Mouse (Mus musculus) retina, embryonic 14.5 days (tissue): ENCODE measurements around the gene Pcbp1.
"Not testable (repeated sequence)": the region's sequence is repeated elsewhere in the genome, so short reads cannot be mapped to it uniquely, and the experiment has no call there.

ENCODE experiments used
- DNase-seq: peaks from one replicate; pipeline ENCODE4 v3.0.0-alpha.2; 2015; ENCODE audit warnings: low spot score

Pcbp1 gene

DNA sequence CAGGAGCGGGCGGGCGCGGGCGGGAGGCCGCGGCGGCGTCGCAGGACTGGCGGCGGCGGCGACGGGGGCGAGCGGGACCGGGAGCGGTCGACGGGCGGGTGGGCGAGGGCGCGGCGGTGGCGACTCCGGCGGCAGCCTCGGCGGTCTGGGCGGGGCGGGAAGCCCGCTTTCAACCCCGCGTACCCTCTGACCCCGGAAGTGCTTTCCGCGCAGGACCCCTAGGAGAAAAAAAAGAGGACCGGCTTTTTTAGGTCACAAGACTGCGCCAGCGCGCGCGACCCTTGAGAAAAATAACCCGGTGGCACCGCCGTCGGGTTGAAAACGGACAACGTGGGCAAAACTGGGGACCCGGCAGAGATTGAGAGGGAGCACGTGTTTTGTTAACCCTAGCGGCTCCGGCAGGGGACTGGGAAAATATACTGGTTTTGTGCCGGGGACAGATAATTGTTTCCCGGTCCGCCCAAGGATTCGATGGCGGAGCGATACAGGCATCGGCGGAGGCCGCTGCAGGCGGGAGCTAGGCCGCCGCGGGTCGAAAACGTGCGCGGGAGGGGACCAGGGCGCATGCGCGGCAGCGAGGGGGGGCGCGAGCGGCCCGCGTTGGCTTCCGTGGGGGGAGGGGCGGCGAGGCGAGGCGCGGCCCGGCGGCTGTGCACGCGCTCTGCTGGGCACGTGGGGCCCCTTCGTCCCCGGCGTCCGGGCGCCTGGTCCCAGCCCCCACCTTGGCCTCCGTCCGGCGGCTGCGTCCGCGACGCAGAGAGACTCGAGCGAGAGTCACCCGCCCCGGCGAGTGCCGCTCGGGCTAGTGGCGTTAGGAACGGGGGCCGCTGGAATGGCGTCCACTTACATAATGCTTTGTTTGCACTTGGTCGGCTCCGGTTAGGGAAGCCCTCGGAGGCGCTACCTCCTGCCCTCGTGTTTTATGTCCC lies at the start of gene Pcbp1:
Gene Pcbp1 (minus strand): TSS at position 290 of the 929 bp plus-strand sequence.
- peak; percentile 95 for DNase-seq

DNA sequence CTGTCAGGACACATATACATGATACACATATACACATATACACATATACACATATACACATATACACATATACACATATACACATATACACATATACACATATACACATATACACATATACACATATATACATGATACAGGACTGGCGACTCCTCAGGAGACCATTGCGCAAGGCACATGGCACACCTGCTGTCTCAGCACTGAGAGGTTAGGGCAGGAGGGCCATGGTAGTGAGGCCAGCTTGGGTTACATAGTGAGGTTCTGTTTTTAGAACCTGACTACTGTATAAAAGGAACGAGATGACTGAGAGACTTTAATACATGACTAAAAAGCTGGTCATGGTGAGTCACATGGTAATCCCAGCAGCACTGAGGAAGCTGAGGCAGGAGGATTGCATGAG lies 48.4 kb upstream of the Pcbp1 start:
- DNase-seq: no peak

DNA sequence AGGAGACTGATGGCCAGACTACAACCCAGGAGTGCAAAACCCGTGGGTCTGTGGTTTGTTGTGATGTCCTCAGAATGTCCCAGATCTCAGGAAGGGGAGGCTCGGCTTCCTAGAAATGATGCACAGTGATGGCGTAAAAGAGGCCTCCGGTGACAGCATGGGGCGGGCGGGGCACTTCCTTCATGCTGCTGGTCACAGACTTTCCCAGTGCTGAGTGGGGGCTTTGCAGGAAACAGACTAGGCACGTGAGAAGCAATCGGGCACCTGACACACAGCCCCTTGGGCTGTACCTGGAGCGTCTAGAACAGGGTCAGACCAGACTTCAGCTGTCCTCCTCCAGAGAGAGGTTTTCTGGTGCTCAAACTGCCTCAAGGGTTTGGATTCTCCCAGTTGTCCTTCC lies 44.7 kb upstream of the Pcbp1 start:
- DNase-seq: no peak

DNA sequence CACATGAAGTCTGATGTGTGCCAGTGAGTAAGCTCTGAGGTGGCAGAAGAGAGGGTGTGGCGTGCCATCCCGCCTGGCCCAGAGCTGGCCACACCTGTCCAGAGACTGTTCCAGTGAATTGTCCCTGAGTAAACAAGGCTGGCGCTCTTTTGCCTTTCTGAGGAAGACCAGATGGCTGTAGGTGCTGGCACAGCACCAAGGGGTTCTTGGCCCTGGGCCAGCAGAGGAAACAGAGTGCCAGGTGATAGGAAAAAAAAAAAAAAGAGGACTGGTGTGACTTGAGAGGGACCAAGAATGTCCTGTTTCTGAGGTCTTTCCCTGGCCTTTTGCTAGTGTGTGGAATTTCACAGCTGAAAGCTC lies 43.3 kb upstream of the Pcbp1 start:
- no peak for DNase-seq

DNA sequence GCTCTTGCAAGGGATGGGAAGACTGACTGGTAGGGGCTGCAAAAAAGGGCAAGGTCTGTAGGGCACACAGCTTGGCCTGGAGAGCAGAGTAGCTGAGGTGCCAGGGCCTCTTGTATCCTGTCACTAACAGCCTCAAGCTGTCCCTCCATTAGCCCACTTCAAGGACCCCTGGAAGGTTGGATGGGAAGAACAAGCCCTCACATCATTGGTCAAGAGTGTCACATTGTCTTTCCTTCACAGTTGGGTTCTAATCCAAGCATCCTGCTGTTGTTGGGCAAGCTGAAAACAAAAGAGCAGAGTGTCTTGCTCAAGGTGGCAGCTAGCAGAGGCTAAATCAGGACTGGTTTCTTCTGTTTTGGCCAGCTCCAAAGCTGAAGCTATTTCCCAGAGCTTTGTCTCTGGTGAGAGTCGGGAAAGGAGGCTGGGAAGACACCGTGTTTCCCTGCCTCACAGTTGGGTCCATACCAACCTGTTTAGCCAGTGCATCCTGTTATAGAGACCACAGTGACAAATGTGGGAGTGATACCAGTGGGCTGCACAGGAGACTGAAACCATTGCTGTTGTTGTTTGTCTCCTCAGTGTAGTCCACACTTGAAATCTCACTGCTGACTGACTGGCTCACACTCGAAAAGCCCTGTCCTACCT lies 42.8 kb upstream of the Pcbp1 start:
- DNase-seq: no peak

DNA sequence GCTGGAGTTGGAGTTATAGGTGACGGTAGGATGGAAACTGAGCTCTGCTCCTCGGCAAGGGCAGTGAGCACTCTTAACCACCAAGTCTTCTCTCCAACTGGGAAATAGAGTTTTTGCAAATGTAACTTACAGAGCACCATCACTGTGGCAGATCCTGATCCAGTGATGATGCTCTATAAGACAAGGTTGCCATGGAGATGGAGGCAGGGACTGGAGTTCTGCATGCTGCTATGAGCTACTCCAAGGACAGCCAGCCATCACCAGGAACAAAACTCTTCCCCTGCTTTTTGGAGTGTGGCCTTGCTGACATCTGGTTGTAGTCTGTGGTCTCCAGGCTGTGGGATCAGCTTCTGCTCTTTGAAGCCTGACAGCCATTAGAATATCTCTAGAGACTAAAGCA lies 39.7 kb upstream of the Pcbp1 start:
- DNase-seq: no peak

DNA sequence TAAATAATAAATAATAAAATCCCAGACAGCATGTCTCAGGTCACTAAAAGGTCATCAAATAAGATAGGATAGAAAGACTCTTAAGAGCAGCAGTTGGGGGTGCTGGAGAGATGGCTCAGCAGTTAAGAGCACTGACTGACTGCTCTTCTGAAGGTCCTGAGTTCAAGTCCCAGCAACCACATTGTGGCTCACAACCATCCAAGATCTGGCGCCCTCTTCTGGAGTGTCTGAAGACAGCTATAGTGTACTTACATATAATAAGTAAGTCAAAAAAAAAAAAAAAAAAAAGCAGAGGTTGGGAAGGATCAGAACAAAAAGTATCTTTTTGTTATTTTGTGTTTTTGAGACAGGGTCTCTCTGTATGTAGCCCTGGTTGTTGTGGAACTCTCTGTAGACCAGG lies 31.1 kb upstream of the Pcbp1 start:
- DNase-seq: not testable (repeated sequence)

DNA sequence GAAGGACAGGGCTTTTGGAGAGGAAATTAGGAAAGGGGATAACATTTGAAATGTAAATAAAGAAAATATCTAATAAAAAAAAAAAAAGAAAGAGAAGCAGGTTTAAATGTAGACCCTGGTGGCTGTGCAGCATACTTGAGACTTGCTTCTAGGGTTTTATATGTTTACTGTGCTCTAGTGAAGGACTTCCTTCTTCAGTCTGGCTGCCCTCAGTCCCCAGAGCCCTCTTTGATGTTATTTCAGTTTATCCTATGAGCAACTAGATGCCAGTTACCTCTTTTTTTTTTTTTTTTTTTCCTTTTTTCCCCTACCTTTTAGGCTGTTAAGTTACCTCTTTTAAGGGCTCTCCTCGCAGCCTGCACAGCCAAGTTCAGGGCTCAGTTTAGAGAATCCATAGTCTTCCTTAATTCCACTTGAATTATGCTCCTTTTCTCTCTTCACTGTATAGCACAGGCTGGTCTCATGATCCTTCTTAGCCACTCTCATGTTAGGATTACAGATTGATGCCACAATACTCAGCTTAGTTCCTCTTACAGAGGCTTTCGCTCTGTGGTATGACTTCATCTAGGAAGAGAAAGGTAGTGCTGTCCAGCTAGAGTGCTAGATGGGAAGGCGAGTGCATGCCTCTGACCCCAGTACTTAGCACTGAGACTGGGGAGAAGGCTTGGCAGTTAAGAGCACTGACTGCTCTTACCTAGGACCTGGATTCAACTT lies 30.4 kb upstream of the Pcbp1 start:
- DNase-seq: no peak

DNA sequence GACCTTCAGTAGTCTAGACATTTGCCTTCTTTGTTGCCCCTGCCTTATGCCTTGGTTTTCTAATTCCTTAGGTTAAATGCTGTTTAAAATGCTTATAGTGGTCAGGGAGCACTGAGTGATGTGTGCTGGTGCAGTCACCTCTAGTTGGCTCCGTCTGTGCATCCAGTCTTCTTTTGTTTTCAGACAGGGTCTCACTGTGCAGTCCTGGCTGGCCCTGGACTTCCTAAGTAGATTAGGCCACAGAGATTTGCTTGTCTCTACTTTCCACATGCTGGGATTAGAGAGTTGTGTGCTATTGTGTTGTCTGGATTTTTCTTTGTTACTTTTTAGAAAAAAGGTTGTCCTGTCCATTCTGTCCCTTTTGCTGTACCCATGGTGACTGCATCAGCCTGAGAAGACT lies 24.5 kb upstream of the Pcbp1 start:
- no peak for DNase-seq

DNA sequence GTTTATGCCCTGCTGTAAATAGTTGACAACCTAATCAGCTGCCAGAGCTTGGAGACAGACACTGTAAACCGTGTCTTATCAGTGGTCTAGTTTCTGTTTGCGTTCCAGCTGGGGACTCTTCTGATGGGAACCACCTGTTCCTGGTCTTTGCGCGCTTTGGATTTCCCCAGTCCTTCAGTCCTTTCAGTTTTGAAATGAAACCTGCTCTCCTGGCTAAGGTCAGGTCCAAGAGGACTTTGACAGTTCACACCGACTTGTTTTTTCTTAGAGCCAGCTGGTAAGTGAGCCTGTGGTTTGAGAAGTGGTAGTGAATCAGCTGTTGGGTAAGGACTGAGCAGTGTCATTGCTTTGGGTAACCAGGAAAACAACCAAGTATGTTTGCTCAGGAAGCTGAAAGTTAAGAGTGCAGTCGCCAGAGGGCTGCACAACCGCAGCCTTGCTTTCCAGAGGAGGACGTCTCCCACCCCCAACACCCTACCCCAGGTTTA lies 21.8 kb upstream of the Pcbp1 start:
- no peak for DNase-seq

DNA sequence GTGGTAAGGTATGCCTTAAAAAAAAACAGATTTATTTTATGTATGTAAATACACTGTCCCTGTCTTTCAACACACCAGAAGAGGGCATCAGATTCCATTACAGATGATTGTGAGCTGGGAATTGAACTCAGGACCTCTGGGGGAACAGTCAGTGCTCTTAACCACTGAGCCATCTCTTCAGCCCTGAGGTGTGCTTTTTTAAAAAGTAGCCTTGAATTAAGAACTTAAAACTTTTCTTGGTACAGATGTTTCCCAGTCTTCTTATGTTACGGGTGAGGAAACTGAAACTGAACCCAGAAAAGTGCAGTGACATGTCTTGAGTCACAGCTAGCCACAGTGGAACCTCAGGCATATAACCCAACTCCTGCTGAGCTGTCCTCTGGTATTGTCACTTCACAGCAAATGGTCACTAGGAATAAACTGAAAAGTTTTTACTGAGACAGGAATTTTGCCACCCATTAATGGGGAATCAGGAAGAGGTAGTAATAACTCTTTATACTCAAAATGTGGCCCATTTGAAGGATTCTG lies 21.2 kb upstream of the Pcbp1 start:
- no peak for DNase-seq

DNA sequence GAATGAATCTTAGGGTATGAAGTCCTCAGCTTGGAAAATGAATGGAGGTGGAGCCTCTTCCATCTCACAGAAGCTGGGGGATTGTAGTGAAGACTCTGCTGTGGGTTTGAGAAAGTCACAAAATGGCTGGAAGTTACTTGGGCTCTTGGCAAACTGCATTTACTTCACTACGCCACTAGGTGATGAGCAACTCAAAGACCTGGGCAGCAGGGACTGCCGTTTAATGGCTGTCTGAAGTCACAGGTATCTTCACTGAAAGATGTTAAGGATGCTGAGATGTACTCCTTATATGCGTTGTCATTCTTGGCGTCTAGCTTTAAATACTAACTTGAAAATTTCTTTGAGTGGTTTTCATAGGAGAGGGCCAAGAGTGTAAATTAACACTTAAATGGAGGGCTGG lies 19.1 kb upstream of the Pcbp1 start:
- DNase-seq: peak; percentile 67

DNA sequence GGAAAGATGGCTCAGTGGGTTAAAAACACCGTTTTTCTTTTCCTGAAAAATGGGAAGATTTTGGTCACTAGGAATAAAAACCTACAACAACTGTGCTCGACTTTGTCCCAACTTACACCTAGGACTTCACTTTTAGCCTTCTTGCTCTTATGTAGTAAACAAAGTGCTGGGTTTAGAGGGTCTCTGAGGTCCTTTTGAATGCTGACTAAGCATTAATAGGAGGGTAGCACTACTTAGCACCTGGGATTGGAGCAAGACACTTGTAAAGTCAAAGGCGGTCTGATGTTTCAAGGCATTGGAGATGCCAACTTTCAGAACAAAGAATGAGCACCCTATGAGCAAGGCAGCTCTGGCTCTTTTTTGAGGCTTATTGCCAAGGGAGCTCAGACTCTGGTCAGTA lies 17.7 kb upstream of the Pcbp1 start:
- DNase-seq: no peak

DNA sequence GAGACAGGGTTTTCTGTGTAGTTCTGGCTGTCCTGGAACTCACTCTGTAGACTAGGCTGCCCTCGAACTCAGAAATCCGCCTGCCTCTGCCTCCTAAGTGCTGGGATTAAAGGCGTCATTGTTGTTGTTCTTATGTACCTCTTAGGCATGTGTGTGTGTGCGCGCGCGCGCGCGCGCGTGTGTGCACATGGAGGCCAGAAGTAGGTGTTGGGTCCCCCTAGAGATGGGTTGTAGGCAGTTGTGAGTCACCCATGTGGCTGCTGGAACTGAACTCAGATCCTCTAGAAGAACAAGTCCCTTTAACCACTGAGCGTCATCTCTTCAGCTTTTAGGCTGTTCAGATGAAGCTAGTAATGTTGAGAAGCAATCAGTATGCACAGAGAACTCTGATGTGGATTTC lies 16.9 kb upstream of the Pcbp1 start:
- DNase-seq: no peak

DNA sequence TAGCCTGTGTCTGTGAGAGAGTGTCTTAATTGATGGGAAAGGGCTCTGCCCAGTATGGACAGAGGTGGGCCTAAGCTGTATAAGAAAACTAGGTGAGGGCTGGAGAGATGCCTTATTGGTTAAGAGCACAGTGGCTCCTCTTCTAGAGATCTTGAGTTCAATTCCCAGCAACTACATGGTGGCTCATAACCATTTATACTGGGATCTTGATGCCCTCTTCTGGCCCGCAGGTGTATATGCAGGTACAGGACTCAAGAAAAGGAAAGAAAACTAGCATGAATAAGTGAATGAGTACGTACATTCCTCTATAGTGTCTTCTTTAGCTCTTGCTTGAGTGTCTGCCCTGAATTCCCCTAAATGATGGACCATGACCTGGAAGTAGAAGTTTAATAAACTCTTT lies 15.5 kb upstream of the Pcbp1 start:
- peak; percentile 28 for DNase-seq

DNA sequence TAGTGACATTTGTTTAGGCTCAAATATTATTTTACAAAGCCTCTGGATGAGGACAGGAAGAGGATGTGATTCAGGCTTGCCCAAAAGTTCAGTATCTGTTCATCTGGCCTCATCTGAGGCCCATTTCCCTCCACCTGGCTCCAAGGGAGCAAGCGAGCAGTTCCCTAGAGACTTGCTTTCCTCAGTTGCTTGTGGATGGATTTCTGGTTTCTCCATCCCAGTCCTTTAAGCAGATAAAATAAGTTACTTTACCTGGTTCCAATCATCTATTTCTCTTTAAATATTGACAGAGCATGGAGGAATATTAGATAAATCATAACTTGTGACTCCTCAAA lies 2.3 kb upstream of the Pcbp1 start:
- no peak for DNase-seq

DNA sequence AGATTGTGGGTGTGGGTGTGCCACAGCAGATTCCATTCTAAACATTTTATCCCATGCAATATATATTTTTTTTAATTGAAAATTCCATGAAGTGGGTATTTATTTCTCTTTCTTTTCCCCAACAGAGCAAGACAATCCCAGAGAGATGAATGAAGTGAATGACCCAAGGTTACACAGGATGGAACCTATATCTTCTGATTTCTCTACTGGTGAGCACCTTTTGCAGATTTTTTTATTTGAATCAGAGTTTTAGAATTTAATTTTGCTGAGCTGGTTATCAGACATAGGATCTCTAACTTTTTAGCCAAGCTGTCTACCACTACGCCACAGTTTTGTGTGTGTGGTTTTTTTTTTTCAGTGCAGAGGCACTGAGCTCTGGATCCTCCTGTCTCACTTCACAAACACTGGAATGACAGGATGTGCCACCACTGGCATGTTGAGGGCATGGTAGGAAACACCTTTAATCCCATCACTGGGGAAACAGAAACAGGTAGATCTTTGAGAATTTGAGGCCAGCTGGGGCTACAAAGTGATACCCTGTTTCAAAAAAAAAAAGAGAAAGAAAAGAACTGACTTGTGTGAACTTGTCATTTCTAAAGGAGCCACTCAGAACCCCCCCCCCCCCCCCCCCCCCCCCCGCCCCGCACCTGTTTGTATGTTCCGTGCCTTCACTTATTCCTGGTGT lies 1.8 kb upstream of the Pcbp1 start:
- no peak for DNase-seq

DNA sequence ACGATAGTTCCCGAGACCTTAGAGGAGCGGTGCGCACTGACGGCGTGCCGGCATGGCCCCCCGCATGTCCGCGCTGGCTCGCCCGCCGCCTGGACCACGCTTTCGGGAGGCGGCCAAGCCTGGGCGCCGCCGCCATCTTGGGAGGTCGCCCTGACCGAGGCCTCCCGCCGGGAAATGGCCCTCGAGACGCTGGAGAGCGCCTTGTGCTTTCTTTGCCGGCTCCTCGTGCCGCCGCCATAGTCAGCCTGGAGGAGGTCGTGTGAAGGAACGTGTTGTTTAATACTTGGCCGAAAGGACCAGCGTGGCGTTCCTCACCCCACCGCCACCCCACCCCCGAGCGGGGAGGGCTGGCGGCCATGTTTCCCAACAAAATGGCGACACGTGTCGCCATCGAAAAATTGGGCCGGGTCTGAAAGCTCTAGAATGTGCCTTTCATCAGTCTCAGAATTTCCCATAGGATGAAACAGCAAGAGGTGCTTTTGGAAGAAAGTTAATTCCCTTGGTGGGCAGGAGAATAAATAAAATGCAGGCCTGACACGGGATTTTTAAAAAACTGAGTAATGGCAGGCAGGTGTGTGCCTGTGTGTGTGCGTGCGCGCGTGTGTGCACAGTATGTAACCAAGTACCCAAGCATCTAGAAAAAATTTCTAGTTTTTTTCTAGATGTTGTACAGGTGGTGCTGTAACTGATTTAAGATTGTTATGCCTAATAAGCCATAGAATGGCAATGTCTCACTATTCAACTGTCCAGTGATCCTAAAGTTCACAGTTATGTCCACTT lies 1.0 kb upstream of the Pcbp1 start:
- peak; percentile 82 for DNase-seq

DNA sequence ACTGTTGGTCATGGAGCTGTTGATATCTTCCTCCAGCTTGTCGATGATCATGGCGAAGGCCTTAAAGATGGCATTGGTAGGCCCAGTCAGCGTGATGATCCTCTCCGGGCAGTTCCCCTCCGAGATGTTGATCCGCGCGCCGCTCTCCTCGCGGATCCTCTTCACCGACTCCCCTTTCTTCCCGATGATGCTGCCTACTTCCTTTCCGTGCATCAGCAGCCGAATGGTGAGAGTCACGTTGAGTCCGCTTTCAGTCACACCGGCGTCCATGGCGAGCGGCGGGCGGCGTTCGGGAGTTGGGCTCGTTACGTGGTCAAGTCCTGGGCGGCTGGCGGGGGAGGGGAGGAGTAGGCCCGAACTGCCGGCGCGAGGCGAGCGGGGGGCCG lies 482 bp downstream of the Pcbp1 start:
- peak; percentile 68 for DNase-seq

DNA sequence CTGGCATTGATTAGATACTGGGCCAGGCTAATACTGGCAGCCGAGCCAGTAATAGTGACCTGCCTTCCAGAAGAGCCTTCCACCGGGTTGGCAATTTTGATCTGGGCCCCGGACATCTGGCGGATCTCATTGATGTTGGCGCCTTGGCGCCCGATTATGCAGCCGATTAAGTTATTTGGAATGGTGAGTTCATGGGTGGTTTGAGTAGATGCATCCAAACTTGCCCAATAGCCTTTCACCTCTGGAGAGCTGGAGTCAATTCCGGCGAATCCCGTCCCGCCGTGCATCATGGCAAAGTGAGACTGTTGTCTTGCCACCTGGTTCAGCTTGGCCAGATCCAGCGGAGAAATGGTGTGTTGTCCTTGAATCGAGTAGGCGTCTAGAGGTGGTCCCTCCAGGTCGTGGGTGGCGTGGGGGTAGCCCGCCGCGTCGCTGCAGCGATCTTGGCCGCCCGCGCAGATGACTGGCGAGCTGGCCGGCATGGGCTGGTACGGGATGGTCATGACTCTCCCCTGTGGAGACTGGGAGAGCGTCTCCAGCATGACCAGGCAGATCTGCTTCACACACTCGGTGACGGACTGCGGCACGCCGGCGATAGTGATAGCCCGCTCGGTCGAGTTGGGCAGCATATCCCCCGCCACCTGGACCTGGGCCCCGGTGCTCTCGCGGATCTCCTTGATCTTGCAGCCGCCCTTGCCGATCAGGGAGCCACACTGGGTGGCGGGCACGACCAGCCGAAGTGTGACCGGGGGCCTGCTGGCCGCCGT lies 1.1 kb downstream of the Pcbp1 start:
- no peak for DNase-seq
